Mouse (Mus musculus) spleen, adult 2 months (tissue): ENCODE results near the gene Gm2431. TPM values are rescaled to one million over a fixed set of nuclear protein-coding genes. Genes with fewer than 3 reads are reported as not detected.
A peak's percentile ranks its signal among the peaks of the same experiment; 100 is the strongest.
"Not testable (repeated sequence)": the region's sequence is repeated elsewhere in the genome, so short reads cannot be mapped to it uniquely, and the experiment has no call there.

Source experiments
- DNase-seq, 2 experiments: peaks; one replicate each; pipeline versions ENCODE4 v3.0.0 to v3.0.0-alpha.2; 2012 to 2021; ENCODE audit warnings: low spot score in 2 of 2, low read depth in 1 of 2
- H3K27ac ChIP-seq: fragments of 200-500 bp; 2 replicates; pipeline ENCODE4 v1.5.1; 2012; ENCODE audit warnings: low read length, inconsistent platforms; ENCODE audit not compliant: insufficient read depth
- H3K27me3 ChIP-seq: fragments of 200-500 bp; 2 replicates; pipeline ENCODE4 v1.6.1; 2012; ENCODE audit warnings: mild to moderate bottlenecking, moderate library complexity, low read length, inconsistent platforms; ENCODE audit not compliant: control insufficient read depth, insufficient read depth
- H3K36me3 ChIP-seq: fragments of 200-500 bp; 2 replicates; pipeline ENCODE4 v1.6.1; 2012; ENCODE audit warnings: mild to moderate bottlenecking, low read length, inconsistent platforms; ENCODE audit not compliant: control insufficient read depth, insufficient read depth
- H3K4me1 ChIP-seq: fragments of 200-500 bp; 2 replicates; pipeline ENCODE4 v1.6.1; 2011; ENCODE audit warnings: inconsistent platforms; ENCODE audit not compliant: control insufficient read depth, insufficient read depth, insufficient read length
- H3K4me3 ChIP-seq: fragments of 200-500 bp; 2 replicates; pipeline ENCODE4 v1.5.1; 2011; ENCODE audit warnings: mild to moderate bottlenecking, inconsistent platforms; ENCODE audit not compliant: insufficient read depth, insufficient read length; ENCODE audit errors: extremely low read depth
- CTCF ChIP-seq: fragments of 200-500 bp; IDR thresholded peaks from 2 replicates; pipeline ENCODE4 v1.5.1; 2011; ENCODE audit warnings: mild to moderate bottlenecking, inconsistent platforms; ENCODE audit not compliant: insufficient read depth, insufficient read length, insufficient replicate concordance; ENCODE audit errors: extremely low read depth
- POLR2A ChIP-seq: fragments of 200-500 bp; IDR thresholded peaks from 2 replicates; pipeline ENCODE4 v1.6.1; 2011; ENCODE audit warnings: low read depth, low read length, inconsistent platforms
- WGBS: fragments of 180-500 bp; shearing (Covaris S2); methylation state at CpG from one replicate; pipeline ENCODE4 v1.1.7; 2018; 5-methylcytosine and 5-hydroxymethylcytosine counted together
- polyA plus RNA-seq: library from polyadenylated mRNA; depleted of rRNA; stranded (reverse); fragments of >200 nt; gene quantifications from 2 replicates; pipeline ENCODE4 v1.2.3, GENCODE M21; 2012

Gm2431 gene
- polyA plus RNA-seq, 1 experiment, result not detected

GRCm38 (mm10) chr7:142285130-142285835, 27.1 kb upstream of the Gm2431 start:
- H3K27me3 ChIP-seq, result 0 out of 2 replicates have a peak, but pooled peaks cover 2% of the 10 kb centered on the region
- TF ChIP-seq CTCF (no peak), POLR2A (no peak)
- no peak overlapping the region for H3K4me3 ChIP-seq
- DNase-seq, result no peak
- no peaks in the 10 kb centered on the region for H3K36me3 ChIP-seq
- no peak overlapping the region for H3K27ac ChIP-seq
- WGBS, result 28% methylated on average over 23 of the region's 23 CpGs
- no peaks in the 10 kb centered on the region for H3K4me1 ChIP-seq

- H3K27me3 ChIP-seq, result 0 out of 2 replicates have a peak, but pooled peaks cover 2% of the 10 kb centered on the region
- peak overlapping the region; percentile 14; the same call in 1 of the 2 replicates for H3K27ac ChIP-seq
- H3K4me1 ChIP-seq, result no peaks in the 10 kb centered on the region
- H3K36me3 ChIP-seq, result no peaks in the 10 kb centered on the region
- peak; percentile 67; the same call in 1 of the 2 replicates for TF ChIP-seq CTCF
- TF ChIP-seq POLR2A, result no peak
- peak; percentile 71 to 82 for DNase-seq
- peak overlapping the region; percentile 61 for H3K4me3 ChIP-seq
- under 1% methylated on average over 19 of the region's 19 CpGs for WGBS
Measured at GRCm38 (mm10) chr7:142284615-142285080, 26.5 kb upstream of the Gm2431 start.

- Histone ChIP-seq H3K36me3 (no peaks in the 10 kb centered on the region), H3K27ac (peak overlapping the region; percentile 14), H3K27me3 (0 out of 2 replicates have a peak, but pooled peaks cover 2% of the 10 kb centered on the region), H3K4me1 (no peaks in the 10 kb centered on the region), H3K4me3 (peak overlapping the region; percentile 61)
- peak; percentile 30 to 37 for DNase-seq
- TF ChIP-seq CTCF (no peak), POLR2A (no peak)
- WGBS, result under 1% methylated on average over 38 of the region's 38 CpGs
Measured at GRCm38 (mm10) chr7:142284023-142284591, 26.0 kb upstream of the Gm2431 start.

GRCm38 (mm10) chr7:142282847-142283246, 24.7 kb upstream of the Gm2431 start:
- not testable (repeated sequence) for H3K36me3 ChIP-seq, H3K4me3 ChIP-seq, H3K27me3 ChIP-seq, H3K27ac ChIP-seq, H3K4me1 ChIP-seq, DNase-seq
- WGBS, result 87% methylated on average over 2 of the region's 2 CpGs

GRCm38 (mm10) chr7:142279291-142279690, 21.1 kb upstream of the Gm2431 start:
- WGBS, result 90% methylated on average over 1 of the region's 1 CpGs
- not testable (repeated sequence) for H3K36me3 ChIP-seq, H3K27ac ChIP-seq, H3K27me3 ChIP-seq, H3K4me3 ChIP-seq, H3K4me1 ChIP-seq, DNase-seq

GRCm38 (mm10) chr7:142278183-142278582, 20.0 kb upstream of the Gm2431 start:
- DNase-seq, result peak in 1 of 2 experiments; percentile 51
- H3K4me1 ChIP-seq, H3K36me3 ChIP-seq, H3K27ac ChIP-seq, H3K4me3 ChIP-seq, H3K27me3 ChIP-seq: not testable (repeated sequence)
- TF ChIP-seq CTCF, result peak; percentile 52; the same call in 1 of the 2 replicates
- 0% methylated on average over 3 of the region's 3 CpGs for WGBS

GRCm38 (mm10) chr7:142274263-142274662, 16.1 kb upstream of the Gm2431 start, which contains the start of gene Gm4559:
Gm4559 (minus strand) TSS chr7:142274363.
- not testable (repeated sequence) for H3K27me3 ChIP-seq, H3K4me1 ChIP-seq, H3K36me3 ChIP-seq, H3K27ac ChIP-seq, H3K4me3 ChIP-seq, DNase-seq
